Mouse (Mus musculus): ENCODE results near the gene Gabpa.

The Gabpa gene

DNA sequence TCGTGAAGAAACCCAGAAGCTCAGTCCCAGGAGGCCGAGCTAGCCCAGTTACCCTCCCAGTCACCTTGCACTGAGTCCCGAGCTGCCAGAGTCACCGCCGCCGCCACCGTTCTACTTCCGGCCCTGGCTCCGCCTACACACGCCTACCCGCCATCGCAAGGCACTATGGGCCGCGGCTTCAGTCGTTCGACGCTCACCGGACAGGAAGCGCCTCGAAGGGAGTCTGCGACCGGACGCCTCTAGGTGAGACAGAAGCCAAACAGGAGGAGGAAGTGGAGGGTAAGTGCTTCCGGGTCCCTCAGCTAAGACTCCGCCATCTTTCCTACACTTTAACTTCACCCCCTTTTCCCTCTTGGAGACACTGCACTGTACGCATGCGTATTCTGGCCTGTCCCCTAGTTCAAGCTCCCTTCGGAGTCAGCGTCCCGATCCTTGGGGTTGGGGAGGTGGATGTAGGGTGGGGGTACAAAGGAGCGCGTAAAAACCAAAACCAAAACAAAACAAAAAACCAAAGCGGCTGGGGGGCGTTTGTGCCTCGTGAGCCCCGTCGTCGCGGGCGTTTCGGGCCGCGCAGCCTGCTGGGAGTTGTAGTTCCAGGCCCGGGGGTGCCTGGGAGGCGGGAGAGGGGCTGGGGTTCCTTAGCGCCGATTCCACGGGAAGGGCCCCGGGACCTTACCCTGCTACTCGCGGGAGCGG, at the start of gene Gabpa:
TSS of gene Gabpa (plus strand) at position 181 of the 696 bp plus-strand sequence.
- DNase-seq (ENCODE audit: low spot score): peak; percentile 57

GRCm38 (mm10) chr16:84784966-84785365, 49.8 kb upstream of the Gabpa start:
- DNase-seq (ENCODE audit: low spot score): no peak

GRCm38 (mm10) chr16:84790595-84791165, 44.0 kb upstream of the Gabpa start:
- DNase-seq (ENCODE audit: low spot score): no peak

- DNase-seq (ENCODE audit: low spot score): no peak
Measured at GRCm38 (mm10) chr16:84793401-84793800, 41.3 kb upstream of the Gabpa start.

DNA sequence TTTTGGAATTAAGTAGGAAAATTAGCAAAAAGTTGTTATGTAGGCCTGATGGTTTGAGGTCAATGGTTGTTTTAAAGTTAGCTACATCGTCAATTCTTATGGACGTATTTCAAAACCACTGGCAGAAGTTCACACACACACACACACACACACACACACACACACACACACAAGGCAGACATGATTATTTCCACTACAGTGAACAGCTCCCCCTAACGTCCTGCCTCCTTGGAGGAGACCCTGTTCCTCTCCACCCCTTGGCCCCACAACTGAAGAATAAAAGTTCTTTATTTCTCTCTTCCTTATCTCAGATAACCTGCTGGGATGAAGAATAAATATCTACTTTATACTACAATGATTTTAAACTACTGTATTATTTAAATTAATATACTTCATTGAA, 39.4 kb upstream of the Gabpa start:
- no peak for DNase-seq (ENCODE audit: low spot score)

GRCm38 (mm10) chr16:84796678-84797077, 38.0 kb upstream of the Gabpa start:
- DNase-seq (ENCODE audit: low spot score): no peak

GRCm38 (mm10) chr16:84800038-84800437, 34.7 kb upstream of the Gabpa start:
- DNase-seq (ENCODE audit: low spot score): no peak

DNA sequence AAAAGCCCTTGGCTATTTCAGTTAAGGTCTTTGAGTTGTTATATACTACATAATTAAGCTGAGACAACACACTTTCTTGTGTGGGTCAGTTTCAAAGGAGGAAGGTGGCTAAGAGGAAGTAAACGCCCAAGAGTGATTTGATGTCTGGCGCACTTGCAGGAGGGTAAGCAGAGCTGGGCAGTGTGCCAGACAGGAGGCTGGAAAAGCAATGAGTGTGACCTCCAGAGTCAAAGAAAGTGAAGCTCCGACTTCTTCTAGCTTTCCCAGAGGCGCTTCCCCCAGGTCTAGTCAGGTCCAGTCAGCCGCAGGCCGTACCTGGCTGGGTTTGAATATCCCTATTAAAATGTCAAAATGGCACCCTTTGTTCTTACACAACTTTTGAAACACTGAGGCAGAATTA, 32.5 kb upstream of the Gabpa start:
- no peak for DNase-seq (ENCODE audit: low spot score)

DNA sequence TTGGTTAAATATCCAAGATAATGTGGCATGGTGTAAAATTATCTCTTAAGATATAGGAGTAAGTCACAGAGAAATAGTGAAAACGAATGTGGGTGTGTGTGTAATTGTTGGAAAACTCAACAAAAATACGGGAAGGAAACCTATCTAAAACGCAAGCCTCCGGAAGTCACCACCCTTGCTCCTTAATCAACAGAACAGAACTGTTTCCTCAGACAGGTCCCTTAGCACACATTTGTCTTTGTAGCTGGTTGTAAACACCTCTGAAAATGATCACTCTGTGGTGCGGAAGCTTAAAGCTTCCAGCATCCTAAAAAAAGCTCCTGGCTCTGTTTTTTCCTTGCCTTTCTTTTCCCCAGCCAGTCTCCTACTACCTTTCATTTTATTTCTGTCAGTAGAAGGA, 29.9 kb upstream of the Gabpa start:
- DNase-seq (ENCODE audit: low spot score): no peak

DNA sequence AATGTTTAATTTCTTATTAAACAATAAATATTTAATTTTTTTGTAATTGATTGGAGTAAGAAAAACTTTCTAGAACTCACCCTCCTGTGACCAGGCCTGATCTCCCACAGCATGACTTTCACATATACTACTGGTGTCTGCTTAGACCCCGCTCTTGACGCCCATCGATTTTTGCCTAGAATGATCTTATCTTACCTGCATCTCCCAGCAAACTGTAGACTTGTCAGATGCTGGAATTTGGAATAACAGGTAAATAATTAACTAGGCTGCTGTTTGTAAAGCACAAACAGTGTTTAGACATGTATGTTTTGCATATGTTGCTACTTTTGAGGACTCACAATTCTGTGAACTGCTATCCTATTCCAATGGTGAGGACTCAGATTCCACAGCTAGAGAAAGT, 28.6 kb upstream of the Gabpa start:
- no peak for DNase-seq (ENCODE audit: low spot score)

DNA sequence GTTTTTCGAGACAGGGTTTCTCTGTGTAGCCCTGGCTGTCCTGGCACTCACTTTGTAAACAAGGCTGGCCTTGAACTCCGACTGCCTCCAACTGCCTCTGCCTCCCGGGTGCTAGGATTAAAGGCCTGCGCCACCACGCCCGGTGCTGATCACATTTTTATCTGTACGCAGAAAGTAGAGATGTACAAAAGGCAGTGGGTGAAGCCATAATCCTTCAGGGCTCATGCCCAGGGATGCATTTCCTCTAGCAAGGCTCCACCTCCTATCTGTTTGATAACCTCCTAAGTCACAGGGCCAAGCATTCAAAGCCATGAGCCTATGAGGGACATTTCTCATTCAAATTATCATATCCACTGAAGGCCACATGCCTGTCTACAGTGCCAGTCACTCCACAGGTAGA, 26.9 kb upstream of the Gabpa start:
- DNase-seq (ENCODE audit: low spot score): no peak

GRCm38 (mm10) chr16:84810254-84810653, 24.5 kb upstream of the Gabpa start:
- DNase-seq (ENCODE audit: low spot score): no peak

DNA sequence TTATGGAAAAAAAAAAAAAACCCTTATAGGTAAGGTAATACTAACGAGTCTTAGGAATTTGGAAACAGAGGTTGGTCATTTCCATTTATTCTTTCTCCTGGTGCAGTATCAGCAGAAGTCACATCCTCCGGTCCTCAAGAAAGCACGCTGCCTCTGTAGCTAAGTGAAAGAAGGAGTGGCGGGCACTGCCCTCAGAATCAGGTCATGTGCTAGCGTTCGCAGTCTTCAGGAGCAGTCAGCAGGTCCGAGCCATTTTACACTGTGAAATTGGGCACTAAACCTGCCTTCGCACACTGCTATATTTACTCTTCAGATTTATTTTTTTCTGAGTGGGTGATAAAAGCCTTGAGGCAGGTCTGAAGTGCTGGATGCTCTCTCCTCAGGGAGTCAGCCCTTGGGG, 20.9 kb upstream of the Gabpa start:
- DNase-seq (ENCODE audit: low spot score): no peak

- no peak for DNase-seq (ENCODE audit: low spot score)
Measured at GRCm38 (mm10) chr16:84814511-84814910, 20.2 kb upstream of the Gabpa start.

DNA sequence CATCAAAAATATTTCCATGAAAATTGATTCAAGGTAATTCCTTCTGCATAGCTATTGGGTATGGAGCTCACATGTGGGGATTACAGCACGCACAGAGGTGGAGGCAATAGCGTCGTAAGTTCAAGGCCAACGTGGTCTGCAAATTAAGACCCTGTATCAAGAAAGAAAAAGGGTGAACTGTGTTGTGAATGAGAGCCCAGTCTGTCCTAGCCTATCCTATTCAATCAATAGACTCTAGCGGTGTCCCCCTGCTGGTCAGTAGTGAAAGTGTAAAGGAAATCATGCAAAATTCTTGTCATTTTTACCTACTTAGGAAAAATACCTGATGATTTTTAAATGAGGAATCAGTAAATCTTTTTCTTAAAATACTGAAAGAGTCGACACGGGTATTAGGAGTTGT, 17.3 kb upstream of the Gabpa start:
- no peak for DNase-seq (ENCODE audit: low spot score)

- DNase-seq (ENCODE audit: low spot score): no peak
Measured at GRCm38 (mm10) chr16:84825009-84825408, 9.7 kb upstream of the Gabpa start.

- DNase-seq (ENCODE audit: low spot score): no peak
Measured at GRCm38 (mm10) chr16:84831696-84832095, 3.0 kb upstream of the Gabpa start.

DNA sequence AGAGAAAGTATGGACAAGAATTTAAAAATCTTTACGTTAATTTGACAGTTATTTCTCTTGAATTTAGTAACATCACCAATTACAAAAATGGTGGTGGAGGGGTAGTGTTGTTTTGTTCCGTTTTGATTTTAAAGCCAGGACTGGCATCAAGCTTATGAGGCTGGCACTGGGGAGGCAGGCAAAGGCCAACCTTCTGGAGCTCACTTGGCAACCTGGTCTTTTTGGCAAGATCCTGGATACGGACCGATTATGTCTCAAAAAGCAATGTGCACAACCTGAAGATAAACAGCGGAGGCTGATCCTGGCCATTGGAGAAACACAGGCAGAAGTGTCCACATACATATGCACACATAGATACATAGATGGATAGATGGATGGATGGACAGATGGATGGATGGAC, 2.0 kb upstream of the Gabpa start:
- DNase-seq (ENCODE audit: low spot score): no peak

DNA sequence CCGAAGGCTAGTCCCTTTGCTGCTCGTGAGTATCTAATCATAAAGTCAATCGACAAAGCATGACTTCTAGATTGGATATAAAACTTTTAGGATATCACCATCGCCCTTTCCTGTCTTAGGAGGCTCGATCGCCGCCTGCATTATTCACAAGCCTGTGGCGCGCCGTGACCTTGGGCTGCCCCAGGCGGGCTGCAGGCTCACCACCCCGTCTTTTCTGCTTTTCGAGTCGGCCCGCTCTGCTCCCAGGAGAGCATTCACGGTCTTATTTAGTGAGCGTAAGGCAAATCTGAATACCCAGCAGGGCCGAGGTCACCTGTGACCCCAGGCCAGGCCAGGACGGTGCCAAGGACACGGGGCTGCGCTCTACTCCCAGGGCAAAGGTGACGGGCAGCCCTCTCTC, 381 bp upstream of the Gabpa start:
- no peak for DNase-seq (ENCODE audit: low spot score)

GRCm38 (mm10) chr16:84835441-84835822, 707 bp downstream of the Gabpa start, which contains the start of gene Atp5j:
Gene Atp5j, minus strand, starts transcription at chr16:84835625.
- peak; percentile 30 for DNase-seq (ENCODE audit: low spot score)

DNA sequence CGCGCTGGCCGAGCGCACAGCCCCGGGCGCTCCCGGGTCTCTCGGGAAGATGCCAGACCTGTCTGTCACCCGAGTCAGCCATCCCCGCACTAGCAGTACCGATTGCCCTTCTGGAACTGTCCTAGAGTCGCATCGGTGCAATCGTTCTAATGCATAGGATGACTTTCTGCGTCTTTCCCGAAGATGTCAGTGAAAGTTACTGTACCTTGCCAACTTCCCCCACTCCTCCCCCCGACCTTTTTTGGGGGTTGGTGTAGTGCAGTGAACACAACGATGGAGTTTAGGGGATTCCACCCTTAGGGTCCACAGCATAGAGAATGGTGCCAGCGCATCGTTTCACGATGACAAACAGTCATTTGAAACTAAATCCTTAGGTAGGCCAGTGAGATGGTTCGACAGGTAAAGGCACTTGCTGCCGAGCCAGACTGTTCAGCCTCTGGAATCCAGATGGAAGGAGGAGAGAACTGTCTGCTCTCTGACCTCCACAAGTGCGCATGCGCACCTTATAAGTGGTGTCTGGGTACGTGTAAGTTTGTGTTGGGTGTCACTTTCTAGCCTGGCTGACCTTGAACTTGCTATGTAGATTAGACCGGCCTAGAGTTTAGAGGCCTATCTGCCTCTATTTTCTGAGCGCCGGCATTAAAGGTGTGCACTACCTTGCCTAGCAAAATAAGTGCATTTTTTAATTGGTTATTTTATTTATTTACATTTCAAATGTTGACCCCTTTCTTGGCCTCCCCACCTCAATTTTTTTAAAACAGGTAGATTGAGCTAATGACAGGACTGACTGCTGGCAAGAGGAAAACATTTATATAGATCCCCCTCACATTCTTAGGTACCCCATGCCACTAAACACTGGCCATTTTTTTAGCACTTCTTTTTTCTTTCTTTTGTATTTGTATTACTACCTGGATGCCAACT, 1.4 kb downstream of the Gabpa start:
- DNase-seq (ENCODE audit: low spot score): no peak

- DNase-seq (ENCODE audit: low spot score): no peak
Measured at GRCm38 (mm10) chr16:84838576-84838975, 3.9 kb downstream of the Gabpa start.

GRCm38 (mm10) chr16:84853492-84853891, 18.8 kb downstream of the Gabpa start:
- no peak for DNase-seq (ENCODE audit: low spot score)
